In genomic region chr13:35798645-35799044, GRCm38 (mm10) we compare ENCODE assay signal across 8 mouse cellular contexts.
DNase-seq lines count a peak whose midpoint lies in the region; ATAC-seq and TF ChIP-seq lines count a peak whose summit lies in the region.
"Had no signal": no experiment of that assay in that cellular context is flagged by ENCODE, and none has a peak within 500 bp of the region (broad histone marks: within the 10 kb centered on the region; RNA-seq: fewer than 3 reads in every experiment).

No protein-coding gene starts in this region.

- no peak for TF ChIP-seq EP300 in MEL (IDR thresholded peaks at IDR 0.05; ENCODE audit: low read depth in 1 of 2, low read length in 2 of 2)

- no peak overlapping the region for H3K4me2 ChIP-seq in lung, embryonic 16.5 days (ENCODE audit: low read depth, low read length)
- H3K4me2 ChIP-seq: limb, embryonic 15.5 days had no signal

- peak; percentile 23 to 41 for DNase-seq in layer of hippocampus, adult 2 months (ENCODE audit: low spot score in 2 of 2)
- no peak for DNase-seq in layer of hippocampus, adult 9-11 months
- DNase-seq in MEL (ENCODE audit: low read depth, low spot score): peak; percentile 47
- DNase-seq in c-Kit-positive CD71-positive TER-119-negative erythroid progenitor cells, embryonic 14.5 days (ENCODE audit: low read depth): peak; percentile 60
- peak; percentile 37 to 51 for DNase-seq in frontal cortex, postnatal 36 days (ENCODE audit: low spot score in 2 of 2)
- DNase-seq in thymus, postnatal 36 days: peak; percentile 39 to 42

- H3K9me3 ChIP-seq in MEL (replicated peaks; ENCODE audit: insufficient read depth, low read length): no peaks in the 10 kb centered on the region
- no peaks in the 10 kb centered on the region for H3K9me3 ChIP-seq in lung, embryonic 16.5 days (ENCODE audit: control insufficient read depth, low read length)
- H3K9me3 ChIP-seq: limb, embryonic 15.5 days had no signal

- peaks cover 9 to 17% of the 10 kb centered on the region in 2 experiments for H3K4me1 ChIP-seq in MEL (ENCODE audit: control insufficient read depth in 1 of 2, insufficient read depth in 2 of 2, low read length in 2 of 2)
- H3K4me1 ChIP-seq in lung, embryonic 16.5 days (replicated peaks; ENCODE audit: control insufficient read depth, insufficient read depth, low read length): peaks cover 3% of the 10 kb centered on the region

- no peak overlapping the region for H3K27ac ChIP-seq in layer of hippocampus, adult 2 months
- H3K27ac ChIP-seq in MEL (ENCODE audit: control insufficient read depth, low read depth, low read length): no peak overlapping the region
- no peak overlapping the region for H3K27ac ChIP-seq in lung, embryonic 16.5 days (ENCODE audit: low read length)
- H3K27ac ChIP-seq: limb, embryonic 15.5 days had no signal

- H3K9ac ChIP-seq in MEL (ENCODE audit: control insufficient read depth, low read depth, low read length, poor library complexity, severe bottlenecking): no peak overlapping the region
- H3K9ac ChIP-seq in lung, embryonic 16.5 days (ENCODE audit: low read length): no peak overlapping the region
- H3K9ac ChIP-seq: limb, embryonic 15.5 days had no signal

- peaks cover 43% of the 10 kb centered on the region for H3K79me2 ChIP-seq in MEL (ENCODE audit: control insufficient read depth, insufficient read depth, low read length, poor library complexity)

- 0 out of 2 replicates have a peak, but pooled peaks have one; percentile 26 for ATAC-seq in lung, embryonic 16.5 days (ENCODE audit: low read depth)

- TF ChIP-seq RAD21 in MEL (IDR thresholded peaks at IDR 0.05; ENCODE audit: low read depth, low read length): peak; percentile 53

- peaks cover 2 to 12% of the 10 kb centered on the region in 2 experiments; a peak in 3 of 4 replicates for H3K36me3 ChIP-seq in MEL (ENCODE audit: control insufficient read depth in 1 of 2, insufficient read depth in 2 of 2, low read length in 2 of 2)
- H3K36me3 ChIP-seq in lung, embryonic 16.5 days (ENCODE audit: control insufficient read depth, insufficient read depth, low read length): no peaks in the 10 kb centered on the region
- H3K36me3 ChIP-seq: limb, embryonic 15.5 days had no signal

- H3K27me3 ChIP-seq in MEL (ENCODE audit: control insufficient read depth in 1 of 2, insufficient read depth in 2 of 2, low read length in 2 of 2): no peaks in the 10 kb centered on the region
- no peaks in the 10 kb centered on the region for H3K27me3 ChIP-seq in lung, embryonic 16.5 days (ENCODE audit: control insufficient read depth, insufficient read depth, low read depth, low read length)
- H3K27me3 ChIP-seq: limb, embryonic 15.5 days had no signal

- peak; percentile 76 for TF ChIP-seq CTCF in layer of hippocampus, adult 2 months (conservative IDR thresholded peaks at IDR 0.05)
- peak; percentile 54 to 59 (median 58) for TF ChIP-seq CTCF in MEL (IDR thresholded peaks at IDR 0.05 in 2 of 3, conservative IDR thresholded peaks at IDR 0.05 in 1 of 3; ENCODE audit: control insufficient read depth in 1 of 3, insufficient read depth in 1 of 3, low read depth in 2 of 3, low read length in 3 of 3, poor library complexity in 1 of 3, severe bottlenecking in 1 of 3)

- no peak for TF ChIP-seq POLR2A in MEL (IDR thresholded peaks at IDR 0.05; ENCODE audit: control insufficient read depth in 1 of 2, insufficient read depth in 1 of 2, low read depth in 1 of 2, low read length in 2 of 2, poor library complexity in 1 of 2)

- WGBS in lung, embryonic 16.5 days: 48% methylated on average over 9 of the region's 9 CpGs

- no peak overlapping the region for H3K4me3 ChIP-seq in layer of hippocampus, adult 2 months
- no peak overlapping the region for H3K4me3 ChIP-seq in MEL (ENCODE audit: control insufficient read depth in 1 of 2, insufficient read depth in 1 of 2, low read depth in 2 of 2, low read length in 2 of 2)
- no peak overlapping the region for H3K4me3 ChIP-seq in lung, embryonic 16.5 days (ENCODE audit: low read length)
- H3K4me3 ChIP-seq: limb, embryonic 15.5 days had no signal

TF ChIP-seq in MEL, 35 proteins besides CTCF, POLR2A, EP300 and RAD21:
- TF ChIP-seq JUND (IDR thresholded peaks at IDR 0.05; ENCODE audit: low read depth, low read length): no peak
- peak; percentile 54 for TF ChIP-seq SMC3 (IDR thresholded peaks at IDR 0.05; ENCODE audit: low read depth, low read length)
- TF ChIP-seq ZC3H11A (IDR thresholded peaks at IDR 0.05; ENCODE audit: low read depth, low read length): peak; percentile 44; the same call in 1 of the 2 replicates
TF ChIP-seq in MEL: peak in this region for 2.
